Mouse (Mus musculus) liver, embryonic 13.5 days (tissue): ENCODE results near the gene Tank. TPM values are rescaled to one million over a fixed set of nuclear protein-coding genes. Genes with fewer than 3 reads are reported as not detected.

Experiments
- ATAC-seq: fragments of 200-750 bp; cut with Nextera tagmentation; 2 replicates; pipeline ENCODE4 v1.8.0; 2017; ENCODE audit warnings: low read depth, mild to moderate bottlenecking, moderate number of reproducible peaks, moderate library complexity
- DNase-seq: peaks from one replicate; pipeline ENCODE4 v3.0.0; 2022
- H3K27ac ChIP-seq: fragments of 300-500 bp; sonication (generic); 2 replicates; pipeline ENCODE4 v1.5.1; 2015; ENCODE audit warnings: moderate library complexity, mild to moderate bottlenecking, inconsistent platforms
- H3K27me3 ChIP-seq: fragments of 300-500 bp; sonication (generic); 2 replicates; pipeline ENCODE4 v1.6.1; 2015; ENCODE audit warnings: mild to moderate bottlenecking, inconsistent platforms
- H3K36me3 ChIP-seq: fragments of 300-500 bp; sonication (generic); 2 replicates; pipeline ENCODE4 v1.6.1; 2015; ENCODE audit warnings: mild to moderate bottlenecking, inconsistent platforms
- H3K4me1 ChIP-seq: fragments of 300-500 bp; sonication (generic); replicated peaks from 2 replicates; pipeline ENCODE4 v1.6.1; 2015; ENCODE audit warnings: inconsistent platforms
- H3K4me2 ChIP-seq: fragments of 300-500 bp; sonication (generic); 2 replicates; pipeline ENCODE4 v1.6.1; 2015; ENCODE audit warnings: inconsistent platforms, mild to moderate bottlenecking, moderate library complexity
- H3K4me3 ChIP-seq: fragments of 300-500 bp; sonication (generic); replicated peaks from 2 replicates; pipeline ENCODE4 v1.5.1; 2015; ENCODE audit warnings: mild to moderate bottlenecking, inconsistent platforms
- H3K9ac ChIP-seq: fragments of 300-500 bp; sonication (generic); 2 replicates; pipeline ENCODE4 v1.6.1; 2015; ENCODE audit warnings: mild to moderate bottlenecking, inconsistent platforms
- H3K9me3 ChIP-seq: fragments of 300-500 bp; sonication (generic); replicated peaks from 2 replicates; pipeline ENCODE4 v1.6.1; 2016; ENCODE audit warnings: inconsistent platforms
- WGBS: fragments of 180-500 bp; shearing (Covaris S2); methylation state at CpG from one replicate; pipeline ENCODE4 v1.1.7; 2015; ENCODE audit not compliant: insufficient replicate concordance; 5-methylcytosine and 5-hydroxymethylcytosine counted together
- polyA plus RNA-seq: library from polyadenylated mRNA; unstranded; fragments of >200 nt; fragmentation: Nextera tagmentation; extraction: Ambion mirVana; gene quantifications from 2 replicates; pipeline ENCODE4 v1.2.1, GENCODE M21; 2015

Gene Tank
- polyA plus RNA-seq, 1 experiment from 2014 or later, result 24.1 TPM

DNA sequence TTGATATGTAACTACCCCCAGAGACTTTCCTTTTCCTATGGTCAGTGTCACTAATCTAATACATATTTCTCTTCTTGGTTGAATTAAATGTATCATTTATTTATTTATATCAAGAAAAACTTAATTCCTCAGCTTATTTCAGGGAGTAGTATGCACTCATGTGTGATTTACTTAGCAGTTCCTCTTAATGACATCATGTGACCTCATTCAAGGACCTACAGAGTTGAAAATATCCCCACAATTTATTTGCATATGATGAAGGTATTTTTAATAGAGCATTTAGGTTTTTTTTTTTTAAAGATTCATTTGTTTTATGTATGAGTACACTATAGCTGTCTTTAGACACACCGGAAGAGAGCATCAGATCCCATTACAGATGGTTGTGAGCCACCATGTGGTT lies 28.6 kb downstream of the Tank start:
- no peaks in the 10 kb centered on the region for H3K9me3 ChIP-seq
- H3K9ac ChIP-seq, result no peak overlapping the region
- H3K27me3 ChIP-seq, result no peaks in the 10 kb centered on the region
- WGBS, result 86% methylated on average over 1 of the region's 1 CpGs
- 0 out of 2 replicates have a peak, but pooled peaks cover 14% of the 10 kb centered on the region for H3K36me3 ChIP-seq
- no peak overlapping the region for H3K27ac ChIP-seq
- ATAC-seq (no peak), DNase-seq (no peak)
- H3K4me2 ChIP-seq, result no peak overlapping the region
- no peaks in the 10 kb centered on the region for H3K4me1 ChIP-seq
- H3K4me3 ChIP-seq, result no peak overlapping the region

DNA sequence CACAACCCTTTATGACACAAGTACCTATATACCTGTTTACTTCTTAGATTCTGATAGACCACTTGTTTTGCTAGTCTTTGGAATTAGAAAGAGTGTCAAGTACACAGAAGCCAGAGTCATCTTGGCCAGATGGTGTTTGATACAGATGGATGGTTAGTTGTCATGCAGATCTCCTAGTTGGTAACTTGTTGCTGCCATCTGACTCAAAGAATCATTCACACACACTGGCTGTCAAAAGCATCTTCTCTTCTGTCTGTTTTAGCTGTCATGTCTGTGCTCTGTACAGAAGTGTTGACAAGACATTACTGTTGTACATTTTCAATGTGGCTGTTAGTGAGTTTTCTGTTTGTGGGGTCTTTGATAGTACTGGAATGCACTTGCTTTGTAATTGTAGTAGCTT lies 45.6 kb downstream of the Tank start:
- Histone ChIP-seq H3K36me3 (peaks cover 40% of the 10 kb centered on the region), H3K4me3 (no peak overlapping the region), H3K4me2 (no peak overlapping the region), H3K9ac (no peak overlapping the region), H3K9me3 (no peaks in the 10 kb centered on the region), H3K4me1 (no peaks in the 10 kb centered on the region), H3K27ac (no peak overlapping the region), H3K27me3 (no peaks in the 10 kb centered on the region)
- ATAC-seq, result no peak
- DNase-seq, result no peak

DNA sequence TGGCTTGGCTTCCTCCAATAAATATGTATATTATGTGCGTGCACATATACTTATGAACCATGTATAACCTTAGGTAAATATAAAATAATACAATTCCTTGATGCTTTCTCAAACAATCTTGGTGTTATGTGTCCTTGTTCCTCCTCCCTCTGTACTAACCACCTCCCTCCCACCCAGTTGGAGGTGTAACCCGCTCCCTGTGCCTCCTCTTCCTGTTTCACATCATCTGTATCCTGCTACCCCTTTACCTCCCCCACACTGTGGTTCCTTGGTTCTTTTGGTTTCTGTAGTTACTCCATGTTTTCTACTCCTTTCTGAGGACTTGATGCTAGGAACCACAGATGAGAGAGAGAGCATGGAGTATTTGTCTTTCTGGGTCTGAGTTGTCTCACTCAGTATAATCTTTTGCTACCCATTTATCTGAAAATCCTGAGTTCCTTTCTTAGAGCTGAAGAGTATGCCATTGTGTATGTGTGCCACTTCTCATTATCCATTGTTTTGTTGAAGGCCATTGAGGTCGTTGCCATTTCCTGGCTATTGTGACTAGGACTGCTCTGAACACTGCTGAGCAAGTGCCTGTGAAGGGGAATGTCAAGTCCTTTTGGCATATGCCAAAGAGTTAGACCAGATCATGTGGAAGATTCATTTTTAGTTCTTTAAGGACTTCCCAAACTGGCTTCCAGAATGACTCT lies 52.6 kb downstream of the Tank start:
- Histone ChIP-seq H3K27me3 (no peaks in the 10 kb centered on the region), H3K27ac (no peak overlapping the region), H3K4me3 (no peak overlapping the region), H3K9ac (no peak overlapping the region), H3K4me2 (no peak overlapping the region), H3K4me1 (no peaks in the 10 kb centered on the region), H3K36me3 (peaks cover 36% of the 10 kb centered on the region), H3K9me3 (no peaks in the 10 kb centered on the region)
- ATAC-seq (no peak), DNase-seq (no peak)
- 68% methylated on average over 3 of the region's 3 CpGs for WGBS

DNA sequence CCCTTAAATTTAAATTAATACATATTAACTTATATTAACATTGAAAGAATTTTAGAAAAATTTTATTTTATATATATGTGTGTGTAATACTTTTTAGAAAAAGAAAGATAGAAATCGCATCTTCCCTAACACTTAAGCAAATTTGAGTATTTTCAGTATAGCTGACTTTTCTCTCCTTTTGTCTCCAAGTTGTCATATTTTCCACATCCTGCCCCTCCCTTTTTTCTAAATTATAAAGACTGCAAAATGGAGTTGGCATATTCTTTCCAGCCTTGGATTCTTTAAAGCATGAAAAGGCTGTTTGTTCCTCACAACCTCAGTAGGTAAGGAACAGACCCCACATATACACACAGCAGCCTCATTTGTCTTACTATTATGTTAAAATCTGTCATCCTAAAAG lies 56.7 kb downstream of the Tank start:
- no peaks in the 10 kb centered on the region for H3K27me3 ChIP-seq
- no peak overlapping the region for H3K27ac ChIP-seq
- H3K36me3 ChIP-seq, result peaks cover 19% of the 10 kb centered on the region
- ATAC-seq, result no peak
- 87% methylated on average over 1 of the region's 1 CpGs for WGBS
- H3K4me2 ChIP-seq, result no peak overlapping the region
- H3K9me3 ChIP-seq, result no peaks in the 10 kb centered on the region
- H3K4me3 ChIP-seq, result no peak overlapping the region
- H3K9ac ChIP-seq, result no peak overlapping the region
- no peaks in the 10 kb centered on the region for H3K4me1 ChIP-seq
- DNase-seq, result no peak

DNA sequence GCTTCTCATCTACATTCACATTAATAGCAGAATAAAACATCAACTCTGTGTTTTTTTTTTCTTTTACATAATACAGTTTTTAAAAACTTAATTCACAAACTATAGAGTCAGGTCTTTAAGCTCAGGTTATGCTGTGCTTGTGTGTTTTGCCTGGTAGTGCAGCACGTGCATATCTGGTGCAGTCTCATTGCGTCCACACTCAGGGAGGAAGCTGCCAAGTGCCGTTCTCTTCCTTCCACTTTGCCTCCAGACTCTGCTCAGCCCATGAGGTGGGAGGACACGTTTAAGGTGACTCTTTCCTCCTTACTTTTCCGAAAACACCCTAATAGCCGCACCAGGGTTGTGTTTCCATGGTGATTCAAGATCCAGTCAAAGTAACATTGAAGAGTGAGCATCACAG lies 59.8 kb downstream of the Tank start:
- no peak overlapping the region for H3K27ac ChIP-seq
- ATAC-seq (no peak), DNase-seq (no peak)
- 57% methylated on average over 6 of the region's 6 CpGs for WGBS
- H3K9ac ChIP-seq, result no peak overlapping the region
- peaks cover 8% of the 10 kb centered on the region; the same call in 1 of the 2 replicates for H3K36me3 ChIP-seq
- no peak overlapping the region for H3K4me2 ChIP-seq
- no peaks in the 10 kb centered on the region for H3K4me1 ChIP-seq
- H3K9me3 ChIP-seq, result no peaks in the 10 kb centered on the region
- no peak overlapping the region for H3K4me3 ChIP-seq
- no peaks in the 10 kb centered on the region for H3K27me3 ChIP-seq

DNA sequence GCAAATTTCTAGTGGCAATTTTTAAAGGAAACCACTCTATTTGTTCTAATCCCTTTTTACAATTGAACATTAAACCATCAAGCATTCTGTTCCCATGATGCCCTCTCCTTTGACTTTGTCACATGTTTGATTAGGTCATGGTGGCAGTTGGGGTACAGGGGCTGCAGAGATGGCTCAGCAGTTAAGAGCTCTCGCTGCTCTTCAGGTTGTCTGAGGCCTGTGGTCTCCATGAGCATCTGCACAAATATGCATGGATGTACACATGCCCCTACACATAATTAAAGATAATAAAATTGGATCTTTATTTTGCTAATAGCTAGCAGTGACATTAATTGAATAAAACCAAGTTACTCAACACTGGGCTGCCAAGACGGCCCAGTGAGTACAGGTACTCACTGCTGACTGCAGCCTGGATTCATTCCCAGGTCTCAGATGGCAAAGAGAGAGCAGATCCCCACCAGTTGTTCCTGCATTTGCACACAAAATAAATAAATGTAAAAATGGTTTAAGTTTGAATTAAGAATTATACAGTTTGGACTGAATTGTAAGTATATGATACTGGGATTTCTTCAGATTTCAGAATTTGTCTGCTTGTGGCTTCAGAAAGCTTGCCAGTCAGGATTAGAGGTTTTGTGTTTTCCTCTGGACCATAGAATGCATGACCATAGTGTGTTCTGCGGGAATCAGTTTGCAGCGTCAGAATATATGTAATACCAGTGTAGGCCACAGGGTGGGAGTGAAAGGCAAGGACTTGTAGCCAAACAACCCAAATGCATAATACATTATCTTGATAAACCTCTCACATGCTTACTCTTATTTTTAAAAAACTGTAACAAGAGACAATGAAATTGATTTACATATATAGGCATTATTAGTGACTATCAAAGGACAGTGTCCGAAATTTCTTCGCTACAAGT lies 64.3 kb downstream of the Tank start:
- DNase-seq, result no peak
- WGBS, result 61% methylated on average over 6 of the region's 6 CpGs
- no peak overlapping the region for H3K27ac ChIP-seq

DNA sequence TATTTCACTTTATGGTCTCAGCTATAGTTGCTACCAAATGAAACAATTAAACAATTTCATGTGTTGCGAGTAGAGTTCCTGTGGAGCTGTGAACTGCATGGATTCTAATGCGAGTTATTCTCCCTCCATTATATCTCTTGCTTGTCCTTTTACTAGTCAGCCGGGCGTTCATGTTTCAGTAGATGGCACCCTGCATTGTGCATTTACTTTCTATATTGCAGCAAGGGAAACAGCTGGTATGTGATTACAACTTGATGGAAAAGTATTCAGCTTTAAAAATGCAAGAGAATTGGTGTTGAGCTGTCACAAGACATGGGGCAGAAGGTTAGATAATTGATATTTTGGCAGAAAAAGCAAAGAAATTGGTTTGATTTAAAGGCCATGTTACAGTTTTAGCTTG lies 72.8 kb downstream of the Tank start:
- Histone ChIP-seq H3K27me3 (peaks cover 20% of the 10 kb centered on the region), H3K4me3 (no peak overlapping the region), H3K27ac (no peak overlapping the region), H3K36me3 (peaks cover 31% of the 10 kb centered on the region), H3K9ac (no peak overlapping the region), H3K4me1 (peaks cover 14% of the 10 kb centered on the region), H3K9me3 (no peaks in the 10 kb centered on the region), H3K4me2 (no peak overlapping the region)
- 82% methylated on average over 4 of the region's 4 CpGs for WGBS
- no peak for ATAC-seq
- no peak for DNase-seq

More for the DNA sequence above, 64.3 kb downstream of the Tank start:
- no peaks in the 10 kb centered on the region for H3K9me3 ChIP-seq
- peaks cover 25% of the 10 kb centered on the region for H3K36me3 ChIP-seq
- H3K27me3 ChIP-seq, result no peaks in the 10 kb centered on the region
- no peak overlapping the region for H3K9ac ChIP-seq
- no peak overlapping the region for H3K4me2 ChIP-seq
- H3K4me1 ChIP-seq, result no peaks in the 10 kb centered on the region
- H3K4me3 ChIP-seq, result no peak overlapping the region
- ATAC-seq, result no peak

DNA sequence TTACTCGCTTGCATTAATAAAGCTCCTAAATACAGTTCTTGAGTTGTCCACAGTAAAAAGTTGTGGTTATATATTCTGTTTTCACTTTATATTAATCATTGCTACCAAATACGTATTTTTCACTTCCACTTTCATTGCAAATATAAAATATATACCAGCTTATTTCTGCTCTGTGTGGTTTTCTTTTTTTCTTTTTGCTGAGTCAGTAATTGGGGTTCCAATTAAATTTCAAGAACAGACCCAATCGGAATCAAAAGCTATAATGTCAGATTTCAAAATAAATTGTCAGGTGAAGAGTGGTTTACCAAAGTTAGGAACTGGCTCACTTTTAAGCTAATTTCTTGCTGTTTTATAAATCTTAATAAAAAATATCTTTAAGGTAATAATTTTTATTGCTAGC lies 73.3 kb downstream of the Tank start:
- no peak overlapping the region for H3K4me3 ChIP-seq
- H3K27ac ChIP-seq, result no peak overlapping the region
- ATAC-seq (no peak), DNase-seq (no peak)
- peaks cover 18% of the 10 kb centered on the region for H3K4me1 ChIP-seq
- no peaks in the 10 kb centered on the region for H3K9me3 ChIP-seq
- peaks cover 28% of the 10 kb centered on the region for H3K36me3 ChIP-seq
- no peak overlapping the region for H3K4me2 ChIP-seq
- peaks cover 24% of the 10 kb centered on the region for H3K27me3 ChIP-seq
- H3K9ac ChIP-seq, result no peak overlapping the region
- 84% methylated on average over 3 of the region's 3 CpGs for WGBS

DNA sequence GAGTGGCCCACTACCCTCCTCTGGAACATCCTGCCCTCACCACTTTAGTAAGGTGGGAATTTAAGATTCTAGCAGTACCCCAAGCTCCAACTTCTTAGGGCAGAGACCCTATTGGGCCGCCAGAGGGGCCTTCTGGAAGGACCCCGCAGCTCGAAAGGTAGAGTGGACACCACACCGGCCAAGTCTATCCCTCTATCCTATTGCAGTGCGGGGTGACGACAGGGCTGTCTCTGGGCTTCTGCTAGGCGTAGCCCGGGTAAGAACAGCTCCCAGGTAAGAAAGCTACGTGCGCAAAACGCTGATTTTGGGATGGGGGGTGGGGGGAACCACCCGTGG lies 76.6 kb downstream of the Tank start:
- peak overlapping the region; percentile 85 for H3K4me2 ChIP-seq
- H3K27ac ChIP-seq, result no peak overlapping the region
- H3K4me3 ChIP-seq, result peak overlapping the region; percentile 60
- H3K9me3 ChIP-seq, result no peaks in the 10 kb centered on the region
- no peak for DNase-seq
- no peak for ATAC-seq
- H3K4me1 ChIP-seq, result peaks cover 23% of the 10 kb centered on the region
- H3K27me3 ChIP-seq, result peaks cover 39% of the 10 kb centered on the region
- WGBS, result 39% methylated on average over 12 of the region's 12 CpGs
- H3K9ac ChIP-seq, result 0 out of 2 replicates have a peak overlapping the region, but pooled peaks have one; percentile 59
- peaks cover 4% of the 10 kb centered on the region for H3K36me3 ChIP-seq

DNA sequence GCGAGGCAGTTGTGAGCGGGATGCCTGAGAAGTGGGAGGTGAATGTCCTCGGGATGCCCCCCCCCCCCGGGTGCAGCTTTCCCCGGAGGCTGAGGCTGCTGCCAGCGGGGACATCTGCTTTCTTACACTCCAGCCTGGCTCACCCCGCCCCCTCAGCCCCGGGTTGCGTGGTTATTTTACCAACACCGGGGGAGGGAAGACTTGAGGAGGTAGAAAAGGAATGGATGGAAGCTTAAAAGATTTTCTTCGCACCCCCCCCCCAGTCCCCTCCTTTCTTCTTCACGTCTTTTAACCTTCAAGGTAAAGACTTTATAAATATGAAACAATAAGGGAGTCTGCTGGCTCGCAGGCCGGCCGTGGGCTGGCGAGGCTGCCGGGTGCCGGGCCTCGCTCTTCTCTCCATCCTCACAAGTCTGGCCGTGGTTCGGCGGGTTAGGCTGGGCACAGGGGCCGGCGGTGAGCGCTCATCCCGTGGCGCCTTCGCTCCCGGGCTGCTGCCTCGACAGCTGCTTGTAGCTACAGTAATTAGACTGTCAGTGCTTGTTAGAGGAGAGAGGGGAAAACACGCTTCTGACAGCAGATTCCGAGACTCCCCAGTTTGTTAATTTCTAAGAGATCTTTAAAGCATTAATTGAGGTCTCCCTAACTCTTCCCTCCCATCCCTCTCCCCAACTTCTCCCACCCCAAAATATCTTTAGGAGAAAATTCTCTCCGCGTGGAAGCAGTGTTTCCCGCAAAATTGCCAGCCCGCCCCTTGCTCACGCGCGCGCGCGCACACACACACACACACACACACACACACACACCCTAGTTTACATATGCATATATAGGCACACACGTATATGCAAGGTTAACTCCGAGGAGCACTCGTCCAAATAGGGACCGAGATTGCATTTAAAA lies 77.2 kb downstream of the Tank start:
- Histone ChIP-seq H3K27ac (no peak overlapping the region), H3K36me3 (peaks cover 2% of the 10 kb centered on the region; the same call in 1 of the 2 replicates), H3K9ac (peak overlapping the region; percentile 64), H3K4me1 (peaks cover 23% of the 10 kb centered on the region), H3K4me3 (peak overlapping the region; percentile 60), H3K9me3 (no peaks in the 10 kb centered on the region), H3K27me3 (peaks cover 39% of the 10 kb centered on the region), H3K4me2 (peak overlapping the region; percentile 85)
- ATAC-seq, result peak; percentile 57; the same call in 1 of the 2 replicates
- no peak for DNase-seq
- WGBS, result 2% methylated on average over 46 of the region's 46 CpGs
